Mouse (Mus musculus) midbrain, embryonic 12.5 days (tissue): ENCODE data around the gene Cyp51. TPM values are rescaled to one million over a fixed set of nuclear protein-coding genes. Genes with fewer than 3 reads are reported as not detected.

Experiments
- ATAC-seq: fragments of 200-750 bp; cut with Nextera tagmentation; 2 replicates; pipeline ENCODE4 v1.8.0; 2017; ENCODE audit warnings: low read depth, moderate TSS enrichment, moderate library complexity; ENCODE audit not compliant: low FRiP score
- H3K27ac ChIP-seq: fragments of 300-500 bp; sonication (generic); replicated peaks from 2 replicates; pipeline ENCODE4 v1.5.1; 2016; ENCODE audit warnings: mild to moderate bottlenecking
- H3K27me3 ChIP-seq: fragments of 300-500 bp; sonication (generic); 2 replicates; pipeline ENCODE4 v1.6.1; 2016; ENCODE audit warnings: mild to moderate bottlenecking
- H3K36me3 ChIP-seq: fragments of 300-500 bp; sonication (generic); 2 replicates; pipeline ENCODE4 v1.6.1; 2016
- H3K4me1 ChIP-seq: fragments of 300-500 bp; sonication (generic); 2 replicates; pipeline ENCODE4 v1.6.1; 2016
- H3K4me2 ChIP-seq: fragments of 300-500 bp; sonication (generic); replicated peaks from 2 replicates; pipeline ENCODE4 v1.6.1; 2016; ENCODE audit warnings: mild to moderate bottlenecking, moderate library complexity
- H3K4me3 ChIP-seq: fragments of 300-500 bp; sonication (generic); 2 replicates; pipeline ENCODE4 v1.5.1; 2016; ENCODE audit warnings: mild to moderate bottlenecking
- H3K9ac ChIP-seq: fragments of 300-500 bp; sonication (generic); replicated peaks from 2 replicates; pipeline ENCODE4 v1.6.1; 2016; ENCODE audit warnings: mild to moderate bottlenecking, moderate library complexity
- H3K9me3 ChIP-seq: fragments of 300-500 bp; sonication (generic); 2 replicates; pipeline ENCODE4 v1.6.1; 2016; ENCODE audit warnings: mild to moderate bottlenecking
- WGBS: fragments of 180-500 bp; shearing (Covaris S2); methylation state at CpG from one replicate; pipeline ENCODE4 v1.1.7; 2016; 5-methylcytosine and 5-hydroxymethylcytosine counted together
- polyA plus RNA-seq: library from polyadenylated mRNA; unstranded; fragments of >200 nt; fragmentation: Nextera tagmentation; extraction: Ambion mirVana; gene quantifications from 2 replicates; pipeline ENCODE4 v1.2.1, GENCODE M21; 2016

The Cyp51 gene
- polyA plus RNA-seq, 1 experiment from 2014 or later: 166 TPM

- H3K4me2 ChIP-seq: no peak overlapping the region
- WGBS: 89% methylated on average over 2 of the region's 2 CpGs
- ATAC-seq: no peak
Observed at GRCm38 (mm10) chr5:4080861-4081260, 23.7 kb downstream of the Cyp51 start.

GRCm38 (mm10) chr5:4079086-4079485 is 25.5 kb downstream of the Cyp51 start:
- no peaks in the 10 kb centered on the region for H3K4me1 ChIP-seq
- no peak for ATAC-seq
- H3K36me3 ChIP-seq: peaks cover 77% of the 10 kb centered on the region
- no peak overlapping the region for H3K9ac ChIP-seq
- H3K4me2 ChIP-seq: no peak overlapping the region
- H3K4me3 ChIP-seq: no peak overlapping the region
- no peak overlapping the region for H3K27ac ChIP-seq
- H3K27me3 ChIP-seq: no peaks in the 10 kb centered on the region
- no peaks in the 10 kb centered on the region for H3K9me3 ChIP-seq
- 97% methylated on average over 3 of the region's 3 CpGs for WGBS

More at GRCm38 (mm10) chr5:4080861-4081260, 23.7 kb downstream of the Cyp51 start:
- Histone ChIP-seq H3K4me3 (no peak overlapping the region), H3K36me3 (peaks cover 89% of the 10 kb centered on the region), H3K9ac (no peak overlapping the region), H3K9me3 (no peaks in the 10 kb centered on the region), H3K4me1 (no peaks in the 10 kb centered on the region), H3K27ac (no peak overlapping the region), H3K27me3 (no peaks in the 10 kb centered on the region)

- Histone ChIP-seq H3K4me2 (no peak overlapping the region), H3K9ac (no peak overlapping the region), H3K36me3 (peaks cover 95% of the 10 kb centered on the region), H3K4me1 (no peaks in the 10 kb centered on the region), H3K27me3 (no peaks in the 10 kb centered on the region), H3K27ac (no peak overlapping the region), H3K4me3 (no peak overlapping the region), H3K9me3 (no peaks in the 10 kb centered on the region)
- WGBS: 89% methylated on average over 3 of the region's 3 CpGs
- no peak for ATAC-seq
Observed at GRCm38 (mm10) chr5:4067203-4067602, 37.3 kb downstream of the Cyp51 start.

GRCm38 (mm10) chr5:4066476-4067115 is 38.0 kb downstream of the Cyp51 start:
- ATAC-seq: no peak
- no peak overlapping the region for H3K4me2 ChIP-seq
- no peaks in the 10 kb centered on the region for H3K9me3 ChIP-seq
- no peaks in the 10 kb centered on the region for H3K27me3 ChIP-seq
- no peak overlapping the region for H3K27ac ChIP-seq
- peaks cover 95% of the 10 kb centered on the region for H3K36me3 ChIP-seq
- H3K4me1 ChIP-seq: no peaks in the 10 kb centered on the region
- no peak overlapping the region for H3K4me3 ChIP-seq
- WGBS: 93% methylated on average over 18 of the region's 18 CpGs
- no peak overlapping the region for H3K9ac ChIP-seq

GRCm38 (mm10) chr5:4060313-4060712 is 44.2 kb downstream of the Cyp51 start:
- no peak overlapping the region for H3K27ac ChIP-seq
- no peak overlapping the region for H3K4me3 ChIP-seq
- H3K9ac ChIP-seq: no peak overlapping the region
- H3K4me1 ChIP-seq: no peaks in the 10 kb centered on the region
- ATAC-seq: no peak
- H3K4me2 ChIP-seq: no peak overlapping the region
- H3K36me3 ChIP-seq: peaks cover 88% of the 10 kb centered on the region
- no peaks in the 10 kb centered on the region for H3K27me3 ChIP-seq
- no peaks in the 10 kb centered on the region for H3K9me3 ChIP-seq
- 95% methylated on average over 8 of the region's 8 CpGs for WGBS

- no peak overlapping the region for H3K9ac ChIP-seq
- H3K4me1 ChIP-seq: no peaks in the 10 kb centered on the region
- H3K4me2 ChIP-seq: no peak overlapping the region
- no peak for ATAC-seq
- 91% methylated on average over 2 of the region's 2 CpGs for WGBS
- no peaks in the 10 kb centered on the region for H3K9me3 ChIP-seq
- peaks cover 87% of the 10 kb centered on the region for H3K36me3 ChIP-seq
- H3K27me3 ChIP-seq: no peaks in the 10 kb centered on the region
- no peak overlapping the region for H3K27ac ChIP-seq
- no peak overlapping the region for H3K4me3 ChIP-seq
Observed at GRCm38 (mm10) chr5:4040922-4041321, 63.6 kb downstream of the Cyp51 start.

GRCm38 (mm10) chr5:4040372-4040771 is 64.2 kb downstream of the Cyp51 start:
- no peak for ATAC-seq
- H3K27ac ChIP-seq: no peak overlapping the region
- no peak overlapping the region for H3K4me2 ChIP-seq
- no peak overlapping the region for H3K9ac ChIP-seq
- no peaks in the 10 kb centered on the region for H3K27me3 ChIP-seq
- H3K36me3 ChIP-seq: peaks cover 88% of the 10 kb centered on the region
- H3K9me3 ChIP-seq: no peaks in the 10 kb centered on the region
- WGBS: 92% methylated on average over 6 of the region's 6 CpGs
- H3K4me3 ChIP-seq: no peak overlapping the region
- H3K4me1 ChIP-seq: no peaks in the 10 kb centered on the region

- peaks cover 90% of the 10 kb centered on the region for H3K36me3 ChIP-seq
- H3K4me3 ChIP-seq: no peak overlapping the region
- no peak for ATAC-seq
- no peak overlapping the region for H3K27ac ChIP-seq
- no peak overlapping the region for H3K9ac ChIP-seq
- no peaks in the 10 kb centered on the region for H3K4me1 ChIP-seq
- no peaks in the 10 kb centered on the region for H3K27me3 ChIP-seq
- H3K9me3 ChIP-seq: no peaks in the 10 kb centered on the region
- WGBS: 95% methylated on average over 8 of the region's 8 CpGs
- no peak overlapping the region for H3K4me2 ChIP-seq
Observed at GRCm38 (mm10) chr5:4039351-4039750, 65.2 kb downstream of the Cyp51 start.

- Histone ChIP-seq H3K27ac (no peak overlapping the region), H3K9me3 (no peaks in the 10 kb centered on the region), H3K4me3 (no peak overlapping the region), H3K27me3 (no peaks in the 10 kb centered on the region), H3K4me2 (no peak overlapping the region), H3K4me1 (no peaks in the 10 kb centered on the region), H3K9ac (no peak overlapping the region), H3K36me3 (peaks cover 75% of the 10 kb centered on the region)
- 93% methylated on average over 9 of the region's 9 CpGs for WGBS
- no peak for ATAC-seq
Observed at GRCm38 (mm10) chr5:4036686-4037085, 67.9 kb downstream of the Cyp51 start.

GRCm38 (mm10) chr5:4031846-4032245 is 72.7 kb downstream of the Cyp51 start:
- H3K36me3 ChIP-seq: peaks cover 53% of the 10 kb centered on the region
- WGBS: 92% methylated on average over 4 of the region's 4 CpGs

More at GRCm38 (mm10) chr5:4031846-4032245, 72.7 kb downstream of the Cyp51 start:
- H3K27ac ChIP-seq: no peak overlapping the region
- H3K27me3 ChIP-seq: no peaks in the 10 kb centered on the region
- no peaks in the 10 kb centered on the region for H3K9me3 ChIP-seq
- no peak overlapping the region for H3K4me3 ChIP-seq
- ATAC-seq: no peak
- H3K4me1 ChIP-seq: no peaks in the 10 kb centered on the region
- no peak overlapping the region for H3K9ac ChIP-seq
- no peak overlapping the region for H3K4me2 ChIP-seq

Other genes with a start within 250 kb of the Cyp51 start
- 9.8 and 10.9 TPM in 2 replicates for gene Mterf1a, start 210.8 kb downstream of the Cyp51 start, polyA plus RNA-seq
- gene Akap9, start 176.7 kb downstream of the Cyp51 start, polyA plus RNA-seq: 296 and 316 TPM in 2 replicates
- gene Mterf1b, start 87.6 kb upstream of the Cyp51 start, polyA plus RNA-seq: 3.4 and 4.5 TPM in 2 replicates